Mouse (Mus musculus) effector memory CD4-positive, alpha-beta T cell, adult 7 months (primary cell): ENCODE data around the gene Zfp120. TPM values are rescaled to one million over a fixed set of nuclear protein-coding genes. Genes with fewer than 3 reads are reported as not detected.

ENCODE experiments used
- polyA plus RNA-seq: library from polyadenylated mRNA; unstranded; fragments of 100-300 nt; shearing (Covaris generic); gene quantifications from one replicate; pipeline ENCODE4 v1.2.1, GENCODE M21; 2017

The Zfp120 gene
- polyA plus RNA-seq: 15.8 TPM

DNA sequence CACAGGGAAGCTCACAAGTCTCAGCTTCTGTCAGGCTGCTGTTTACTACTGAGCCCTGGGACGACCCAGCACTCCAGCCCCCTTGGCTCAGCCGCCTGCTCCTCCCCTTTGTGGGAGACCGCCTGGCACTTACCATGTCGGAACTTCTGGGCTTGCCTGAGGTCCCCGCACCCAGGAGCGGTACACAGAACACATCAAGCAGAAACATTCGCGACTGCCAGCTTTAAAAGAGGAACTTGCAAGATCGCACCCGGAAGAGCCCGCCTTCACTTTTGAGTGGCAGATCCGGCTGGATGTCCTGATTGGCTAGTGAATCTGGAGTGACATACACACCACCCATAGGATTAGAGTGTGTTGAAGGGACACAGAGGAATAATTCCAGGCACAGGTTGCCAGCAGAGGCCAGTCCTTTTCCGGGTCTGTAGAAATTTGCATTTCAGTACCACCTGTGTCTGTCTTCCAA, at the start of gene Zfp120:
Gene Zfp120, minus strand, starts transcription at position 274 of the 463 bp plus-strand sequence.

DNA sequence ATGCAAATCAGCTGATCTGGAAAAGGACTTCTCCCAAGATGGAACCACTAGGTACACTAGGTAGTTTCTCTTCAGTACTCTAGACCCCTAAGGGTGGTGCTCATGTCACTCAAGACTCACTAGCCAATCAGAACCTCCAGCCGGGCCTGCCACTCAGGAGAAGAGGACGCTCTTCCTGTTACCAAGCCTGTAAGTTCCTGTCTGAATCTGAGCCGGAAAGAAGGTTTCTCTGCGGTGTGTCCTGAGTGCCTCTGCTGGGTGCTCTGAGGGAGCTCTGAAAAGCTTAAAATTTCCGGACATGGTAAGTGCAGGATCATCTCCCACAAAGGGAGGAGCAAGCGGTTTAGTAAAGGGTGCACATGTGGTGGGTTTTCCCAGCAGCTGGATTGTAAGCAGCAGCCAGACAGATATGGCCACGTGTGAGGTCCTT, 45.1 kb upstream of the Zfp120 start, which contains the start of gene Gm14139:
Gene Gm14139, plus strand, starts transcription at position 186 of the 430 bp plus-strand sequence.

DNA sequence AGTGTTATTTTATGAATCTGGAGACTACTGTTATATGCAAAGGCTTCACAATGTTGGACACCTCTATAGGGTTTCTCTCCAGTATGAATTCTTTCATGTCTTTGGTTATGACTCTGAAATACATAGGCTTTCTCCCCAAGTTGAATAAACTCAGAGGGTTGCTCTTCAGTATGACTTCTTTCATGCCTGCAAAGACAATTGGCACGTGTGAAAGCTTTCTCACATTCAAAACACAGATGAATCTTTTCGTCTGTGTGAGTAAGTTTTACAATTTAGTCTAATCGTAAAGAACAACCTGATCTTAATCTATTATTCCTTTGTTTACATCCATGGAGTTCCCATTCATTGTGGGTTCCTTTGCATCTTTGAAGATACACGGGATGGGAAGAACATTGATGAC, 43.1 kb upstream of the Zfp120 start, which contains the start of gene Gm10770:
Gene Gm10770, minus strand, starts transcription at position 101 of the 400 bp plus-strand sequence.

Other genes with a start within 250 kb of the Zfp120 start
- not detected for gene Gm10770, start 43.0 kb upstream of the Zfp120 start, polyA plus RNA-seq
- not detected for gene Gm14139, start 45.0 kb upstream of the Zfp120 start, polyA plus RNA-seq
- 0.68 TPM for gene Zfp937, start 81.4 kb upstream of the Zfp120 start, polyA plus RNA-seq
- gene Gm21994, start 118.9 kb upstream of the Zfp120 start, polyA plus RNA-seq: 4.4 TPM
- not detected for gene Gm14124, start 120.8 kb upstream of the Zfp120 start, polyA plus RNA-seq
- gene Gm10130, start 187.0 kb upstream of the Zfp120 start, polyA plus RNA-seq: 1.8 TPM
- 0.68 TPM for gene 3300002I08Rik, start 226.1 kb upstream of the Zfp120 start, polyA plus RNA-seq